ENCODE assay signal across 19 mouse cellular contexts in the genomic region with DNA sequence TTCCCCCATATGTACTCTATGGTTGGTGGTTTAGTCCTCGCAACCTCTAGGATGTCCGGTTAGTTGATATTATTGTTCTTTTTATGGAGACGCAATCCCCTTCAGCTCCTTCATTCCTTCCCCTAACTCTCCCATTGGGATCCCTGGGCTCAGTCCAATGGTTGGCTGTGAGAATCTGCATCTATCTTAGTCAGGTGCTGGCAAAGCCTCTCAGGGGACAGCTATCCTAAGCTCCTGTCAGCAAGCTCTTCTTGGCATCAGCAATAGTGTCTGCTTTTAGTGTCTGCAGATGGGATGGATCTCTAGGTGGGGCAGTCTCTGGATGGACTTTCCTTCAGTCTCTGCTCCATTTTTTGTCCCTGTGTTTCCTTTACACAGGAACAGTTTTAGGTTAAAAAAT.
A peak's percentile ranks its signal among the peaks of the same experiment; 100 is the strongest.
DNase-seq lines count a peak whose midpoint lies in the region; ATAC-seq and TF ChIP-seq lines count a peak whose summit lies in the region.
"Had no signal": no experiment of that assay in that cellular context is flagged by ENCODE, and none has a peak within 500 bp of the region (broad histone marks: within the 10 kb centered on the region; RNA-seq: fewer than 3 reads in every experiment).

No protein-coding gene starts in this region.

- WGBS in lung, embryonic 14.5 days, result 81% methylated on average over 3 of the region's 3 CpGs

- H3K4me3 ChIP-seq in lung, embryonic 14.5 days (ENCODE audit: low read depth, low read length), result no peak overlapping the region
- H3K4me3 ChIP-seq: forebrain, embryonic 10.5 days; forebrain, embryonic 13.5 days; heart, adult 2 months; hindbrain, embryonic 12.5 days; hindbrain, embryonic 15.5 days had no signal

- H3K4me2 ChIP-seq in lung, embryonic 14.5 days, result no peak overlapping the region
- H3K4me2 ChIP-seq: forebrain, embryonic 13.5 days; heart, embryonic 11.5 days; hindbrain, embryonic 12.5 days; hindbrain, embryonic 15.5 days had no signal

- H3K9me3 ChIP-seq in lung, embryonic 14.5 days (ENCODE audit: low read depth, low read length), result no peaks in the 10 kb centered on the region
- H3K9me3 ChIP-seq: forebrain, embryonic 10.5 days; forebrain, embryonic 13.5 days; hindbrain, embryonic 12.5 days; hindbrain, embryonic 15.5 days had no signal

- no peaks in the 10 kb centered on the region for H3K36me3 ChIP-seq in lung, embryonic 14.5 days (ENCODE audit: insufficient read depth)
- H3K36me3 ChIP-seq: forebrain, embryonic 10.5 days; hindbrain, embryonic 12.5 days; hindbrain, embryonic 15.5 days had no signal

- 0 out of 2 replicates have a peak, but pooled peaks cover 3% of the 10 kb centered on the region for H3K4me1 ChIP-seq in lung, embryonic 14.5 days (ENCODE audit: insufficient read depth)
- H3K4me1 ChIP-seq: forebrain, embryonic 10.5 days; forebrain, embryonic 13.5 days; hindbrain, embryonic 12.5 days; hindbrain, embryonic 15.5 days had no signal

- peak; percentile 19 to 51 for DNase-seq in gastrocnemius, adult 8-10 months (ENCODE audit: low spot score in 2 of 2)
- no peak for DNase-seq in gastrocnemius, postnatal 4 days (ENCODE audit: low spot score in 2 of 2)
- DNase-seq in lung, embryonic 14.5 days, result peak; percentile 26
- DNase-seq in lung, postnatal 10 days, result no peak
- peak; percentile 62 for DNase-seq in skeletal muscle tissue, adult 2 months (ENCODE audit: low read depth, low spot score)
- no peak for DNase-seq in adrenal gland, adult 8-10 months
- DNase-seq: adrenal gland, adult 2 months; adrenal gland, postnatal 25 days; cerebellum, adult 18-20 months; cerebellum, adult 9-10 months; heart, adult 2 months had no signal

- no peak overlapping the region for H3K27ac ChIP-seq in lung, embryonic 14.5 days (ENCODE audit: low read depth)
- H3K27ac ChIP-seq: forebrain, embryonic 10.5 days; forebrain, embryonic 13.5 days; heart, adult 2 months; hindbrain, embryonic 12.5 days; hindbrain, embryonic 15.5 days had no signal

- no peaks in the 10 kb centered on the region for H3K27me3 ChIP-seq in lung, embryonic 14.5 days (ENCODE audit: insufficient read depth, low read length)
- H3K27me3 ChIP-seq: forebrain, embryonic 13.5 days; hindbrain, embryonic 12.5 days; hindbrain, embryonic 15.5 days had no signal

- TF ChIP-seq CTCF in lung, embryonic 14.5 days (IDR thresholded peaks at IDR 0.05; ENCODE audit: low read depth), result no peak

- H3K9ac ChIP-seq in lung, embryonic 14.5 days, result no peak overlapping the region
- H3K9ac ChIP-seq: forebrain, embryonic 13.5 days; hindbrain, embryonic 12.5 days; hindbrain, embryonic 15.5 days had no signal

- no peak for ATAC-seq in lung, embryonic 14.5 days (ENCODE audit: insufficient read depth)
- ATAC-seq: CD4-positive, CD25-positive, alpha-beta regulatory T cell, adult 4 months; forebrain, embryonic 13.5 days; forebrain, embryonic 16.5 days; intestine, postnatal 0 days had no signal

Comparison
In these comparisons a context has a peak if more than half of its experiments do, and no peak if none do; other contexts are left out.
1. DNase-seq: peak in gastrocnemius, adult 8-10 months (2 of 2), lung, embryonic 14.5 days (single experiment) and skeletal muscle tissue, adult 2 months (single experiment); none in gastrocnemius, postnatal 4 days (0 of 2), lung, postnatal 10 days (single experiment) and adrenal gland, adult 8-10 months (single experiment).